Mouse (Mus musculus) granulocyte monocyte progenitor cell, adult 5-6 weeks (primary cell): ENCODE measurements around the gene Eras. TPM values are rescaled to one million over a fixed set of nuclear protein-coding genes. Genes with fewer than 3 reads are reported as not detected.

ENCODE experiments used
- ATAC-seq: replicated peaks from 2 replicates; pipeline ENCODE4 v1.8.0; 2016; ENCODE audit warnings: mild to moderate bottlenecking, moderate TSS enrichment, inconsistent platforms; ENCODE audit not compliant: poor library complexity, severe bottlenecking
- total RNA-seq, 2 experiments: library from RNA; stranded (forward) in 1 of 2; stranded (reverse) in 1 of 2; fragments of 200-712, 200-1000 nt in 1 of 2; fragments of >200 nt in 1 of 2; fragmentation: Nextera tagmentation in 1 of 2; gene quantifications; 2 replicates each; pipeline ENCODE4 v1.2.3; 2014 to 2017

Gene Eras
- not detected in 2 replicates for total RNA-seq (2014; fragmentation: Nextera tagmentation)
- not detected in 2 replicates for total RNA-seq (2017)

DNA sequence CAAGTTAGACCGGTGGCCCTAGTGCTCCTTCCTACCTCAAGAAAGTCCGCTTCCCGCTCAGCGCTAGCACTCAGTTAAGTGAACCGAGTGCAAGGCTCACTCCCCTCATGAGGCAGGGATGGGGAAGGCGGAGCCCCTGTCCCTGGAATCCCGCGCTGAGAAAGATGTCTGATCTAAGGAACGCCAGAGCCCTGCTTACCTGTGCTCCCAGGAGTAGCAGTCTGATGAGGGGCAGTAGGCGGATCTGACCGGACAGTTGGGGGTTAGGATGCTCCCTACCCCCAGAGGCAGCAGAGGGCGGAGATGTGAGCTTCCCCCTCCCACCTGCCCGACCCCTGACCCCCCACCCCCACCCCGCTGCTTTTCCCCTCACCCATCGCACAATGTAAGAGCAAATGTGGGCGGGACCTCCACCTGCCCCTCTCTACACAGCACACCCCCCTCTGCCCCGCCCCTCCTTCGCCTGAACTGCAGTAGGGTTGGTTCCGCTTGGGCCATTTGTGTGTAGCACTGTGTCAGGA lies at the start of gene Eras:
Eras (minus strand) TSS at position 338 of the 521 bp plus-strand sequence.
- ATAC-seq = no peak

DNA sequence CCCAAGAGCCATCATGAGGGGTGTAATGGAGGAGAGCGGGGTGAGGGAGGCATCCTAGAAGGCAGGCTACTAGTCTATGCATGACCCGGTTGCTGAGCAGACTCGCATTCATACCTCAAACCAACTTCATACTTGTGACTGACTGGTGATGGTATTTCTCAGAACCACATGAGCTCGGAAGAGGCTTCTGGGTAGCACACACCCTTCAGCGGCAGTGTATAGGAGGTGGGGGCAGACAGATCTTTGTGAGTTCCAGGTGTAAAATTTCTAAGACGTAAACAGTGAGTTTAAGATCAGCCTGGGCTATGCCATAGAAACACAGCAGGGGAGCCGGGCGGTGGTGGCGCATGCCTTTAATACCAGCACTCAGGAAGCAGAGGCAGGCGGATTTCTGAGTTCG lies 49.5 kb upstream of the Eras start, which contains the start of gene Gata1:
Gata1 (minus strand) TSS at position 180 of the 400 bp plus-strand sequence.
- no peak for ATAC-seq

DNA sequence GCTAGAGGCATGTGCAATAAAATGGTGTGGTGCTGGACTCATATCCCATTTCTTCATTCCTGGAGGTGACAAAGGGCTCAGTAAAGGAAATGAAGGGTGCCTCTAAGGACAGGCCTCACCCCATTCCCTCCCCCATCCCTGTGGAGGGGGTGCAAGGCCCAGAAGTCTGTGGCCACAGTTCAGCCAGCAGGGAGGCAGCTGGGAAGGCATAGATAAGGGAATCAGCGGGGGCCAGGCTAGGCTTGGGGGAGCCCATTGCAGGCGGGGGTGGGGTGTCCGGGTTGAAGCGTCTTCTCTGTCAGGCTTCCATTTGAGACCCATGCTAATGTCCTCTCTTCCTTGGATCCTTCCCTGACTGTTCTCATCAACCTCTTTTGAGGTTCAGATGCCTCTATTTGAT lies 42.9 kb upstream of the Eras start:
- ATAC-seq = no peak; the same call in 1 of the 2 replicates

DNA sequence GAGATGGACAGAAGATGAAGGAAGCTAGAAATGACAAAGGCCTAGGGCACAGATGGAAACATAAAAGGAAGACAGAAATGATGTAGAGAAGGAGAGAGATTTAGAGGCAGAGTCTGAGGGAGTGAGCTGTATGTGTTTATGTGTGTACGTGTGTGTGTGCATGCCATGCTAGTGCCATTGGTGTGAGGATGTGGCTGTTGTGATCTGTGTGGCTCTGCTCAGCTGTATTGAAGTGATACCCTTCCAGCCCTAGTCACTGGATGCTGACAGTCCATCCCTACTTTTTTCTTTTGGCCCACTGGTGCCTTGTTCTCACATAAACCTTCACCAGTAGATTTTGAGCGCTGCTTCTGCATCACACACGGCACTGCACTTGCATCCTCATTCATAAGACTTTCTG lies 40.5 kb upstream of the Eras start:
- no peak for ATAC-seq

DNA sequence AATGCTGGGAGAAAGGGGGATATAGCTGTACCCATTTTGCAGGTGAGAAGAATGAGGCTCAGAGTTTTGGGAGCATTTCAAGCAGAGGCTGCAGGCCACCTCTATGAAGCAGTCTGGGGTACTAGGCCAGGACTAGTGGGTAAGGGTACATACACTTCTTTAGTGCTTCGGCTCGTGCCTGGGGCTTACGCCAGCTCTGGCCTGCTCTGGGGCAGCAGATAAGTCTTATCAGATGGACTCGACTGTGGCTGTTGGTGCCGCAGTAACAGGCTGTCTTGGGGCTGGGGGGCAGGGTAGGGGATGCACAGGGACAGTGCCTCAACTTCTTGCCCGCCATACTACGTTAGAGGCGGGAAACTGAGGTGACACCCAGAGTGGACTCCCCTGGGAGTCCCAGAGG lies 39.8 kb upstream of the Eras start:
- ATAC-seq = no peak

DNA sequence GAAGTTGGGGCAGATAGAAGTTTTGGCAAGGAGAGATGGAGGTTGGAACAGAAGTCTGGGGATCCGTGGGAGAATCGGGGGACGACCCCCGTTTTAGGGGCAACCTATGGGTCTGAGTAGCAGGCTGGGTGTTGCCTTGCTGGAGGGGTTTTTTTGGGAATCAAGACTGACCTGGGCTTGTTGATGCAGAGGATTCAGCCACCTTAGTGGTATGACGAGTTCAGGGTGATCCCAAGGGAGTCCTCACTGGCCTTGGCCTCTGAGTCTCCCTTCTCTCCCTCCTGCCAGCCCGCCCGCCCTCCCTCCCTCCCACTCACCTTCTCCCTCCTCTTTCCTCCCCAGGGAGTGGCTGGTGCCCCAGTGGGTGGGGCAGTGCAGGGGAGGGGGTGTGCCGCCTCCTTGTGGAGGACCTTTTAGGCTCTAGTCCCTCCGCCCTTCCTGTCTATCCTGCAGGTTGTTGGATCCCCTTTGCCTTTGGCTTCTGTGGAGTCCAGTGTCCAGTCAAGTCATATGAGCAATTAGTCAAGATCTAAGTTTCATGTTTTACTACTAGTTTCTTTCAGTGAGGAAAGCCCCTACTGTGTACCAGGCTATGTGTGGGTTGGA lies 39.3 kb upstream of the Eras start:
- no peak for ATAC-seq

DNA sequence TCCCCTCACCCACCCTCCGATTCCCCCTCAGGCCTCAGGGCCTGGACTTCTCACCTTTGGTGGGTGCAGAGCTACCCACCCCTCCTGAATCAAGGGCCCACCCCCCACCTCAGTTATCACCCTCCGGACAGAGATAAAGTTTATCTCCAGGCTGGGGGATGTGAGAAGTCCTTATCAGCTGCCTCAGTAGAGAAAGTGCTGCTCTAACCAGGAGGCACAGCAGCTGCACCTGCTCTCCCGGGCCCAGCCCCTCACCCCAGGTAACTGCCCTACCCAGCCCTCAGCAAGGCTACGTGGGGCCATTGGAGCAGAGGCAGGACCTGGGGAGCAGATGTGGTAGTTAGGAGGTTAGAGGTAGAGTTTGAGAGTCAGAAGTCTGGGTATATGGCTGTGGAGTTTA lies 37.8 kb upstream of the Eras start:
- no peak for ATAC-seq

DNA sequence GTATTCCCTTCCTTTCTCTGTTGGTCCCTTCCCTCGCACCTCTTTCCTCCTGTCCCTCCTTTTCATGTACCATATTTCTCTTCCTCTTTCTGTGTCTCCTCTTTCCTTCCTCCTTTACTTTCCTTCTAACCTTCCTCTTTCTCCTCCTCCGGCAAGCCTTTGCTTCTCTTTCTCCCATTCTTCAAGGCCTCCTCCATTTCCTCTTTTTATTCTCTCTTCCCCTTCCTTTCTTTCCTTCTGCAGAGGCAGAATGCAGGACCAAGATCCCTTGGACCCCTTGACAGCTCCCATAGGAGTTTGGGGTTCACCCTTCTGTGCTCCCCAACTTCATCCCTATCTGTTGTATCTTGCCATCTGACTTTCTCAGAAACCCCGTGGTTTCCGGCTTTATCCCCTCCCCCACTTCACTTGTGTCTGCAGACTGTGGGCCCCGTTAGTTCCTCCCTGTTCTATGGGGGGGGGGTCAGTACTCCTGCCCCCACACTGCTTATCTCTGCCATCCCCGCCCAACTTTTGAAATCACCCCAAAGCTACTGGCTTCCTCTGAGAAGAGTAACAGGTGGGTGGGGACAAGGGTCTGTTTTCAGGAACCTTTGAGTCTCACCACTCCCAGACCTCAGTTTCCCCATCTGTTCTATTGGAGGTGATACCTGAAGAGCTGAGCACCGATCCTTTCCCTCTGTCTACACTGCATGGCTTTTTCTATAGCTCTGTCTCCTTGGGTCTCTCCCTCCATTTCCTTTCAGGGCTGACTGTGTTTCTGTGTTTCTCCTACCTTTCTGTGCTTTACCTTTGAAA lies 35.6 kb upstream of the Eras start:
- ATAC-seq = peak; percentile 86

DNA sequence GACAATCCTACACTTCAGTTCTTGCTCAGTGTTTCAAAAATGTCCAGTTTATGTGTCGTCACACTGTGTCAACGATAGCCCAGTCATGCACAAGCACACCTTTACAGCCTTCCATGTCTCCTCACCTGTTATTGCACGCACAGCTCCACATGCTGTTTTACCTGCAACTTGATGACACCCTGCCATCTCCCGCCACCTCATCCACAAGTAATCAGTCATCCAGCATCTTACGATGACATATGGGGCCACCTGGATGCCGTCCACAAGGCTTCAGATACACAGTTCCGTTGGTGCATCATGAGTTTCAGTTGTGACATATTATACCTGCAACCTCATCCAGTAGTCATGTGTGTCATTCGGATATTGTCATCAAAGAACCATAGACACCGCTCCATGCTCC lies 30.5 kb upstream of the Eras start:
- no peak for ATAC-seq

DNA sequence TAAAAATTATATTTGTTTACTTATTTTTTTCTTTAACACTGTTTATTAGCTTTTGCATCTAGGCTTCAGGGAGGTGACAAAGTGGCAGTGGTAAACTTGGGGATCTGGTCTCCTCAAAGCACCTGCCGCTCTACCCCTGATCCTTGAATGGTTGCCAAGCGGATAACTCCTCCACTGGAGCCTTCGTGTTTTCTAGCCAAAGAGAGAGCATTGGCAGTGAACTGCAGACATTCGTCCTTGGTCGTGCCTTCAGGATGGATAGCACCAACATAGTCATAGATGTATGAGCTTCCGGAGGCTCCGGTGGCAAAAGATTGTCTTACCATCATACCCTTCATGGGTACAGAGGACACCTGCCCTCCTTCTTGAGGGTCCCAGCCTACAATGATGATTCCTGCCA lies 21.7 kb upstream of the Eras start:
- no peak for ATAC-seq

DNA sequence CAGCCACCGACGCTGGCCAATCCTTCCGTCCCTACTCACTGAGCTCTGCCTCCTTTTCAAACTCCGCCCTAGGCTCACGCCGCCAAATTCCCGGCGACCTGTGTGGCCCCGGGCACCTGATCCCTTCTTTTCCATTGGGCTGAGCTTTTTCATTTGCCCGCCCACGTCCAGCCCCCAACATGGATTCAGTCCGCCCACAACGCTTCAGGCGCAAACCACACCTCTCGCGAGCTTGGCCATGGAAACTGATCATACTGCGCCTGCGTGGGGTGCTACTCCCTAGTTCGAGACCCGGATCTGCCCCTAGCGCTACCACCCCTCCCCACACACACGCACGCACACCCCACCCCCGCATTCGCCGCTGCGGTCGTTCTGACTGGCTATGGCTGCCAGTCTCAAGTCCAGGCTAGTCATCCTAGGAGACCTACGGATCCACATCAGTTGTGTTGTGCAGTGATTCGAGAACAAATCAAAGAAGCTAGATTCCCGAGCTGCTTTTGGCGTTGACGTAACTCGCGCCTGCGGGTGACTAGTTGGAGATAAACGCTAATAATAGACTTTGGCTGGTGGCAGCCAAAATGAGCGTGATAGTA lies 19.6 kb upstream of the Eras start:
- peak; percentile 99 for ATAC-seq

DNA sequence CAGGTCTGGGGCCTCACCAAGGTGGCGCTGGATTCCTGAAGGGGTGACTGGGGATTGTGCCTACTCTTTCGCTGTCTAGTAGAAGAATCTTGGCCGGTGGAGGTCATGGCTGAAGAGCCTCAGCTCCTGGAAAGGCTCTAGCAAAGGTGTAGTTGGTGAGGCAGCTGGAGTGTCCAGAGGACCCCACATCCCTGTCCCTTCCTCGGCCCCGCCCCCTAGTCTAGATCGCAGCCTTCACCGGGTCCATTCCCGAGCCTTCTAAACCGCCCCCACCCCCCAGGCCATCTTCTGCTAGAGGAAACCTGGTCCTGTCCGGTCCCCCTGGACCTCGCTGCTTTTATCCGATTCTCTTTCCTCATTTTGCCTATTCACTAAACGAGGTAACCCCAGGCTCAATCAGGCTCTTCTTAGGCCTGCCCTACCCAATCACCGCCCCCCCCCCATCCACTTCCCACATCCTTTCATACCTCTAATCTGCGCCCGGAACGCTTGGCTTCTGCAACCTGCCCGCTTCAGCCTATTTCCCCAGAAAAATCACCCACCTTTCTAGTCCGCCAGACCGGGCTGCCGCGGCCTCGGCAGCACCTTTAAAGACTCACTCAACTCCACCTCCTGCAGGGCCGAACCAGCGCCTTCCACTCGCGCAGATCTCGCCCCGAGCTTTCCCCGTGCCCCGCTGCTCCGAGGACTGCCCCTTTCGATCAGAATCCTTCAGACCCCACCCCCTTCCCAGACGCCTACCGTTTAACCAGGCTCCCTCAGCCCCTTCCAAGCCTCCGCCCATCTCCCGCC lies 18.9 kb upstream of the Eras start, which contains the start of gene Hdac6:
Hdac6 (minus strand) TSS at position 782 of the 792 bp plus-strand sequence.
- peak; percentile 13 for ATAC-seq

DNA sequence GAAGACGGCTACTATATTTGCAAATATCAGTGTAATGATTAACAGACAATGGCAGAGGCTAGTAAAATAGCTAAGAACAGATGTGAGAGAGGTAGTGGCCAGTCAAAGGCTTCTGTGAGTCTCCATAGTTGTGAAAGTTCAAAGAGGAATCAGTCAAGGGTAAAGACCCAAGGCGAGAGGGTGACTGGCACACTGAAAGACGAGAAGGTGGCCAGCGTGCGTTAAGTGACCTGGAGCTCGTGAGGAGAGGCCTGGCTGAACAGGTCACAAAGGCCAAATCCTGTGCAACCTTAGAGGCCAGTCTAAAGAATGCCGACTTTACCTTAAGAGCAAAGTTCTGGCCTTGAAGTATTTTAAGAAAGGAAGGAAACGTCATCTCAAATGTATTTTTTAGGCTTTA lies 17.2 kb upstream of the Eras start:
- ATAC-seq = no peak

DNA sequence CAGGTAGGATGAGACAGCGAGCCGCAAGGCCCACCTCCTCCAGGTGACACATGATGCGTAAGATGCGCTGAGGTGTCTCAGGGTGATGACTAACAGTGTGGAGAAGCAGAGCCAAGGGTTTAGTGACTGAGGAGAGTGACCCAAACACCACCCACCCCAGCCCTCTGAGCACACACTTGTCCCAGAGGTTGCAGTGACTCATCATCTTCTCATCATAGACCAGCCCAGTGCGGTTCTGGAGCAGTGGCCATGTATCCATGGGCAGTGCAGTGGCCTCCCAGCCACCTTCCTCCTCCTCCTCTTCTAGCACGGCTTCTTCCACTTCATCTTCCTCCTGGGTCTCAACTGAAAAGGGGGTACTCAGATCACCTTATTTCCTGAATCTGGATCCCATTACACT lies 9.3 kb upstream of the Eras start:
- ATAC-seq = no peak

DNA sequence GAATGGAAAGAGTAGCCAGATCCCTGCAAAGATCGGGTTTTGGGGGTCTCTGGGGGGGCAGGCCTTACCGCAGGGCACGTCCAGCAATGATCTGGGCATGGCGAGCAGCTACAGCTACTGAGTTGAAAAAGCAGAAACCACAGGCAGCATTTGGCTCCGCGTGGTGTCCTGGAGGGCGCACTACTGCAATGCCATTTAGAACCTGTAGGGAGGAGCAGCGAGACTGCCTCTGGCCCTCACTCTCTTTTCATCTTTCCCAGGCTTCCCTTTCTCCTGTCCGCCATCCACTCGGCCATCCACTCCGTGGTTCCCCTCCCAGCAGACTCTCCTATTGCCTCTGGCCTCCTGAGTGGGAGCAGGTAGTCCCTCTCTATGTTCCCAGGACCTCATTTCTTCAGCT lies 8.5 kb upstream of the Eras start:
- ATAC-seq = peak; percentile 61; the same call in 1 of the 2 replicates

DNA sequence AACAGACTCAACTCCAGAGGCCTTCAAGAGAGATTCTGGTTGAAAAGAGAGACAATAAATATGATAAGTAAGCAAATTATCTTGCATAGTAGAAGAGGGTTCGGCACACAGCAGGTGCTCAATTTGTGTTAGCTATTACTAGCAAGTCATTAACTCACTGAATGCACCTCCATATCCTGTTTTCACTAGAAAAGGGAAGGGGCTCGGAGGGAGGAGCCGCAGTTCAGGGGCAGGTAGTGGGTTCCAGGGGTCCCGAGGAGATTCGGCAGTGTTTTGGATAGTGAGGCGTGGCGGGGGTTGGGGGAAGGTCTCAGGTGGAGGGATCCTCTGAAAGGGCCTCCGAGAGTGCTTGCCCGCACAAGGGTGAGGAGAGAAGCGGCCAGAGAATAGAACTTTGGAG lies 1.3 kb downstream of the Eras start:
- ATAC-seq = no peak

DNA sequence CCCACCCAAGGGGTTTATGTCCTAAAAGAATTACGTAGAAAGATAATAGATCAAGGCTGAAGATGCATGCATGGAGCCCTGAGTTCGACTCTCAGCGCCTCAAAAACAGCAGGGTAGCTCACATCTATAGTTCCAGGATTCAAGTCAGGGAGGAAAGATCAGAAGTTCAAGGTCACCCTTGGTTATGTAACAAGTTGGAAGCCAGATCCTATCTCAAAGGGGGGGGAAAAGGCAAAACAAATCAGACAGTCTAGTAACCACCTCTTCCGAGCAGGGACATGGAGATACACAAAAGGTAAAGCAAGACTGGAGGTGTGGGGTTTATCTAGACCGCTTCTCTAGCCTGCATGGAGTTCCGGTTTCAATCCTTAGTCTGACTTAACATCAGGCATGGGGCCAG lies 2.1 kb downstream of the Eras start:
- no peak for ATAC-seq

DNA sequence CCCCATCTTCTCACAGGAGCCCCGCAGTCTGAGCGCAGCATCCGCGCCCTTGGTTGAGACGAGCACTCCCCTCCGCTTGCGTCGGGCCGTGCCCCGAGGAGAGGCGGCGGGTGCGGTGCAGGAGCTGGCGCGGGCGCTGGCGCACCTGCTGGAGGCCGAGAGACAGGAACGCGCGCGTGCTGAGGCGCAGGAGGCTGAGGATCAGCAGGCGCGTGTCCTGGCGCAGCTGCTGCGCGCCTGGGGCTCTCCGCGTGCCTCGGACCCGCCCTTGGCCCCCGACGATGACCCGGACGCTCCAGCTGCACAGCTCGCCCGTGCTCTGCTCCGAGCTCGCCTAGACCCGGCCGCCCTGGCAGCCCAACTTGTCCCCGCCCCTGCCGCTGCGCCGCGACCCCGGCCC lies 6.4 kb downstream of the Eras start:
- ATAC-seq = 0 out of 2 replicates have a peak, but pooled peaks have one; percentile 17

DNA sequence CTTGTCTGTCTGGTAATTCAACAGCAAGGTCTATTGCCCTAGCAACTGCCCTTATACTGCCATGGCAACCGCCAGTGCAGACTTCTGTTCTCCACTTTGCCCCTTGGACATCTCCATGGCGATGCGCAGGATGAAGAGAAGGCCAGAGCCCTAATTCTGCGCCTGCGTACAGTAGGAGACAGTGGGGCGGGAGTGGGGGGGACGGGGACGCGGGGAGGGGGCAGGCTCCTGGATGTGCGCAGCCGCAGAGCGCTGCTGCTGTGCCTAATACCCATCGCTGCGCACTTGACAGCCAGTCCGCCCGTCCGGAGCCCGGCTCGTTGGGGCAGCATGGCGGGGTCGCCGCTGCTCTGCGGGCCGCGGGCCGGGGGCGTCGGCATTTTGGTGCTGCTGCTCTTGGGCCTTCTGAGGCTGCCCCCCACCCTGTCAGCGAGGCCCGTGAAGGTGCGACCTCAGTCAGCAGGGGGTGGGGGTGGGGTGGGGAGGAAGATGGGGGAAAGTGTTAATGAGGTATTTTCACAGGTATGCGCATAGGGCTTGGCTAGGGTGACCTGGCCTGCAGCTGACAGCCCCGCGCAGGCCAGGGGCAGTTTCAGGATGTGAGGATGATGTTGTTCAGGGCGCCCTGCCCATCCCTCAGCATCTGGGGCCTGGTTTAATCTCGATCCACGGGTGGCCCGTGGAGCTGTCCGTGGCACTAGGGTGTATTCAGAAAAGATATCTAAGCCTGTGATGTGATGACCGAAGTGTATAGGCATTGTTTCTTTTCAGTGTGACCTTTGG lies 8.6 kb downstream of the Eras start, which contains the start of gene Pcsk1n:
Pcsk1n (plus strand) TSS at position 222 of the 783 bp plus-strand sequence.
- ATAC-seq = no peak
